Mouse (Mus musculus) CH12.LX (cell line): ENCODE measurements around the gene 1700028P14Rik. TPM values are rescaled to one million over a fixed set of nuclear protein-coding genes. Genes with fewer than 3 reads are reported as not detected.

Source experiments
- DNase-seq: peaks from one replicate; pipeline ENCODE4 v3.0.0-alpha.2; 2013; ENCODE audit errors: extremely low read depth
- H3K27ac ChIP-seq: 2 replicates; pipeline ENCODE4 v1.5.1; 2012; ENCODE audit warnings: low read depth, mild to moderate bottlenecking, control low read depth, moderate library complexity; ENCODE audit not compliant: insufficient read depth
- H3K27me3 ChIP-seq: replicated peaks from 2 replicates; pipeline ENCODE3; 2012; ENCODE audit warnings: inconsistent platforms
- H3K36me3 ChIP-seq, 2 experiments: replicated peaks in 1 of 2; 2 replicates each; pipeline versions ENCODE3 to v1.6.1; 2012; ENCODE audit warnings: inconsistent platforms in 1 of 2, low read length in 1 of 2, mild to moderate bottlenecking in 1 of 2, mixed read lengths in 1 of 2, moderate library complexity in 1 of 2; ENCODE audit not compliant: control insufficient read depth in 1 of 2, insufficient read depth in 1 of 2
- H3K4me1 ChIP-seq, 2 experiments: 2 replicates each; pipeline ENCODE4 v1.6.1; 2012; ENCODE audit warnings: inconsistent platforms in 1 of 2, moderate library complexity in 1 of 2; ENCODE audit not compliant: insufficient read depth in 2 of 2, control insufficient read depth in 1 of 2
- H3K4me2 ChIP-seq: 2 replicates; pipeline ENCODE4 v1.6.1; 2012; ENCODE audit warnings: low read depth, mild to moderate bottlenecking, control low read depth; ENCODE audit not compliant: poor library complexity, insufficient read depth, severe bottlenecking
- H3K4me3 ChIP-seq, 3 experiments: fragments of 150-350 bp in 1 of 3; sonication (generic) in 1 of 3; replicated peaks in 1 of 3; 2 replicates each; pipeline versions ENCODE3 to v1.5.1; 2011 to 2012; ENCODE audit warnings: low read depth in 2 of 3, low read length in 2 of 3, mild to moderate bottlenecking in 2 of 3, moderate library complexity in 2 of 3, control low read depth in 1 of 3, improper control_type of control experiment in 1 of 3, inconsistent platforms in 1 of 3, mixed read lengths in 1 of 3; ENCODE audit not compliant: poor library complexity in 1 of 3
- H3K79me2 ChIP-seq: replicated peaks from 2 replicates; pipeline ENCODE4 v1.6.1; 2012; ENCODE audit warnings: mild to moderate bottlenecking, moderate library complexity; ENCODE audit not compliant: control insufficient read depth, poor library complexity, insufficient read depth, severe bottlenecking; ENCODE audit errors: extremely low read depth
- H3K9ac ChIP-seq: 2 replicates; pipeline ENCODE4 v1.6.1; 2012; ENCODE audit warnings: low read depth, mild to moderate bottlenecking, control low read depth, moderate library complexity; ENCODE audit not compliant: insufficient read depth
- H3K9me3 ChIP-seq: replicated peaks from 2 replicates; pipeline ENCODE3; 2012; ENCODE audit warnings: low read length, inconsistent platforms, mixed read lengths
- CHD1 ChIP-seq: IDR thresholded peaks from 2 replicates; pipeline ENCODE4 v1.6.1; 2012; ENCODE audit warnings: low read depth, low read length, improper control_type of control experiment, inconsistent platforms
- CHD2 ChIP-seq: IDR thresholded peaks from 2 replicates; pipeline ENCODE4 v1.6.1; 2011; ENCODE audit warnings: low read length, improper control_type of control experiment
- CTCF ChIP-seq, 2 experiments: IDR thresholded peaks in 1 of 2; conservative IDR thresholded peaks in 1 of 2; 2 replicates each; pipeline ENCODE4 v1.5.1; 2011 to 2012; ENCODE audit warnings: low read depth in 2 of 2, low read length in 2 of 2, improper control_type of control experiment in 1 of 2, inconsistent platforms in 1 of 2, mild to moderate bottlenecking in 1 of 2, moderate library complexity in 1 of 2
- E2F4 ChIP-seq: IDR thresholded peaks from 2 replicates; pipeline ENCODE4 v1.6.1; 2011; ENCODE audit warnings: low read depth, low read length, improper control_type of control experiment; ENCODE audit not compliant: insufficient replicate concordance
- ELF1 ChIP-seq: IDR thresholded peaks from 2 replicates; pipeline ENCODE4 v1.6.1; 2014; ENCODE audit warnings: low read depth, mild to moderate bottlenecking, inconsistent platforms, low read length, improper control_type of control experiment
- EP300 ChIP-seq: IDR thresholded peaks from 2 replicates; pipeline ENCODE4 v1.6.1; 2011; ENCODE audit warnings: low read length, improper control_type of control experiment
- ETS1 ChIP-seq: conservative IDR thresholded peaks from 2 replicates; pipeline ENCODE4 v1.6.1; 2012; ENCODE audit warnings: low read depth, mild to moderate bottlenecking, inconsistent platforms, low read length, improper control_type of control experiment, moderate library complexity
- GABPA ChIP-seq: IDR thresholded peaks from 2 replicates; pipeline ENCODE4 v1.6.1; 2012; ENCODE audit warnings: low read depth, low read length, improper control_type of control experiment, inconsistent platforms; ENCODE audit not compliant: insufficient replicate concordance
- HCFC1 ChIP-seq: IDR thresholded peaks from 2 replicates; pipeline ENCODE4 v1.6.1; 2012; ENCODE audit warnings: low read depth, mild to moderate bottlenecking, inconsistent platforms, low read length, improper control_type of control experiment
- IRF4 ChIP-seq: IDR thresholded peaks from 2 replicates; pipeline ENCODE4 v1.6.1; 2014; ENCODE audit warnings: low read depth, mild to moderate bottlenecking, inconsistent platforms, low read length, improper control_type of control experiment
- KAT2A ChIP-seq: IDR thresholded peaks from 2 replicates; pipeline ENCODE4 v1.6.1; 2012; ENCODE audit warnings: low read length, improper control_type of control experiment, inconsistent platforms; ENCODE audit not compliant: insufficient replicate concordance
- MAFK ChIP-seq: IDR thresholded peaks from 2 replicates; pipeline ENCODE4 v1.6.1; 2011; ENCODE audit warnings: low read length, improper control_type of control experiment; ENCODE audit not compliant: insufficient replicate concordance
- MAZ ChIP-seq: IDR thresholded peaks from 2 replicates; pipeline ENCODE4 v1.6.1; 2012; ENCODE audit warnings: low read depth, mild to moderate bottlenecking, inconsistent platforms, low read length, improper control_type of control experiment, moderate library complexity
- MEF2A ChIP-seq: IDR thresholded peaks from 2 replicates; pipeline ENCODE4 v1.6.1; 2014; ENCODE audit warnings: low read depth, mild to moderate bottlenecking, inconsistent platforms, low read length, improper control_type of control experiment, borderline replicate concordance
- NRF1 ChIP-seq: IDR thresholded peaks from 2 replicates; pipeline ENCODE4 v1.6.1; 2014; ENCODE audit warnings: low read depth, mild to moderate bottlenecking, inconsistent platforms, low read length, improper control_type of control experiment, moderate library complexity
- PAX5 ChIP-seq: IDR thresholded peaks from 2 replicates; pipeline ENCODE4 v1.6.1; 2012; ENCODE audit warnings: low read length, inconsistent platforms, mixed read lengths
- POLR2AphosphoS2 ChIP-seq: IDR thresholded peaks from 2 replicates; pipeline ENCODE4 v1.6.1; 2011; ENCODE audit warnings: low read depth, low read length, improper control_type of control experiment
- RCOR1 ChIP-seq: conservative IDR thresholded peaks from 2 replicates; pipeline ENCODE4 v1.6.1; 2012; ENCODE audit warnings: low read depth, mild to moderate bottlenecking, inconsistent platforms, low read length, improper control_type of control experiment
- TBP ChIP-seq: conservative IDR thresholded peaks from 2 replicates; pipeline ENCODE4 v1.6.1; 2011; ENCODE audit warnings: low read depth, low read length, improper control_type of control experiment
- UBTF ChIP-seq: IDR thresholded peaks from 2 replicates; pipeline ENCODE4 v1.6.1; 2012; ENCODE audit warnings: low read depth, mild to moderate bottlenecking, inconsistent platforms, low read length, improper control_type of control experiment, moderate library complexity
- USF1 ChIP-seq: IDR thresholded peaks from 2 replicates; pipeline ENCODE4 v1.6.1; 2014; ENCODE audit warnings: low read depth, mild to moderate bottlenecking, inconsistent platforms, low read length, improper control_type of control experiment
- ZC3H11A ChIP-seq: IDR thresholded peaks from 2 replicates; pipeline ENCODE4 v1.6.1; 2012; ENCODE audit warnings: low read depth, mild to moderate bottlenecking, inconsistent platforms, low read length, improper control_type of control experiment
- ZMIZ1 ChIP-seq: IDR thresholded peaks from 2 replicates; pipeline ENCODE4 v1.6.1; 2012; ENCODE audit warnings: low read depth, mild to moderate bottlenecking, inconsistent platforms, low read length, improper control_type of control experiment
- ZNF384 ChIP-seq: IDR thresholded peaks from 2 replicates; pipeline ENCODE4 v1.6.1; 2012; ENCODE audit warnings: low read depth, low read length, improper control_type of control experiment, inconsistent platforms
- dilution Hi-C: fragments of 300-500 bp; cut with MboI; formaldehyde crosslinking; loops from 2 replicates; pipeline ENCODE4 v1.14.3; 2020; ENCODE audit warnings: low sequenced_read_pairs; ENCODE audit not compliant: extremely low pct_unique_long_range_greater_than_20kb, extremely low pct_ligation_motif_present
- in situ Hi-C: fragments of 300-500 bp; cut with MboI; formaldehyde crosslinking; loops from 3 replicates; pipeline ENCODE4 v1.14.3; 2019; ENCODE audit warnings: low sequenced_read_pairs, low pct_ligation_motif_present, low pct_unique_long_range_greater_than_20kb, mixed read lengths
- polyA plus RNA-seq: library from polyadenylated mRNA; unstranded; fragments of >175 nt; gene quantifications from 2 replicates; pipeline ENCODE4 v1.2.1, GENCODE M21; 2012; ENCODE audit warnings: low read depth; ENCODE audit not compliant: insufficient read length
- total RNA-seq, 2 experiments: library from RNA; depleted of rRNA; stranded (reverse); fragments of 300-350 nt in 1 of 2; fragments of >200 nt in 1 of 2; gene quantifications; 2 replicates each; pipeline ENCODE4 v1.2.3; 2012 to 2014

Gene 1700028P14Rik
- total and polyA plus RNA-seq, 3 experiments, result not detected

DNA sequence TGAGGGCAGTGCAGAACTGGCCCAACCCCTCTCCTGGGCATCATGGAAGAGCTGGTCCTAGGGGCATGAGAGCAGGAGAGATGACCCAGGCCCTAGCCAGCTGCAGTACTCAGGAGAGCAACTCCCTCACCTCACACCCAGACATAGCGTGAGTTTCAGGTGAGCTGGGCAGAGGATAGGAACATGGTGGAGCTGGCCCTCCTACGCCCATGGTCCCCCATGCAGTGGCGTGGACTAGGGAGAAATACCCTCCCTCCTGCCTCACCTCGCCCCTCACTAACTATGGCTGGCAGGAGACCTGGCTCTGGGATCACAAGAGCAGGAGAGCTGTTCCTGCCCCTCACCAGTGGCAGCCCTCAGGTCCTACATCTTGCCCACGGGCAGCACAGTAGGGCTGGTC lies 8.8 kb downstream of the 1700028P14Rik start:
- Histone ChIP-seq H3K36me3 (no peaks in the 10 kb centered on the region), H3K27me3 (no peaks in the 10 kb centered on the region), H3K79me2 (no peaks in the 10 kb centered on the region), H3K27ac (no peak overlapping the region), H3K9me3 (no peaks in the 10 kb centered on the region), H3K4me3 (no peak overlapping the region), H3K9ac (no peak overlapping the region), H3K4me1 (no peaks in the 10 kb centered on the region), H3K4me2 (no peak overlapping the region)
- no peak for DNase-seq
- in situ Hi-C loops, result no loop called here
- TF ChIP-seq ZNF384, result no peak
- no peak for TF ChIP-seq ELF1
- TF ChIP-seq RCOR1, result no peak
- no peak for TF ChIP-seq MAFK
- TF ChIP-seq GABPA, result no peak
- TF ChIP-seq POLR2AphosphoS2, result no peak
- TF ChIP-seq EP300, result no peak
- no peak for TF ChIP-seq UBTF
- TF ChIP-seq E2F4, result no peak
- no peak for TF ChIP-seq ZC3H11A
- TF ChIP-seq HCFC1, result no peak
- dilution Hi-C loops, result no loop called here

DNA sequence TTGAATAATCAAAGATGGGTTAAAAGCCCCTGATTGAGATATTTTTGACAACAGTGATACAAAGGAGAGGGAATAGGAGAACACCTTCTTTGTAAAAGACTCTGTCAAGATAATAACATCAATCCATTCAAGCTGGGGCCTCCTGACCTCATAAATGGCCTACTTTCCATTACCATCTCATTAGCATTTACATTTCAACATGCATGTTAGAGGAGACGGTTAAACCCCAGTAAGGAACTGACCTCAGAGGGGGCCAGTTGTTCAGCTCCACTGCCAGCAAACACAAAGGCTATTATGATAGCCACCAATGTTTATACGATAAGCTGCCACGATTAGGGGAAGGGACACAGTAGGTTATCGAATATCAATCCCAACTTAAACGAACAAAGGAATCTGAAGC lies 15.8 kb downstream of the 1700028P14Rik start:
- Histone ChIP-seq H3K36me3 (no peaks in the 10 kb centered on the region), H3K27me3 (no peaks in the 10 kb centered on the region), H3K9ac (no peak overlapping the region), H3K4me3 (no peak overlapping the region), H3K4me2 (no peak overlapping the region), H3K4me1 (peaks cover 0 to 5% of the 10 kb centered on the region in 2 experiments; a peak in 1 of 4 replicates), H3K79me2 (no peaks in the 10 kb centered on the region), H3K27ac (no peak overlapping the region), H3K9me3 (no peaks in the 10 kb centered on the region)
- in situ Hi-C loops (no loop called here), dilution Hi-C loops (no loop called here)
- no peak for DNase-seq
- no peak for TF ChIP-seq ZC3H11A
- no peak for TF ChIP-seq MEF2A

DNA sequence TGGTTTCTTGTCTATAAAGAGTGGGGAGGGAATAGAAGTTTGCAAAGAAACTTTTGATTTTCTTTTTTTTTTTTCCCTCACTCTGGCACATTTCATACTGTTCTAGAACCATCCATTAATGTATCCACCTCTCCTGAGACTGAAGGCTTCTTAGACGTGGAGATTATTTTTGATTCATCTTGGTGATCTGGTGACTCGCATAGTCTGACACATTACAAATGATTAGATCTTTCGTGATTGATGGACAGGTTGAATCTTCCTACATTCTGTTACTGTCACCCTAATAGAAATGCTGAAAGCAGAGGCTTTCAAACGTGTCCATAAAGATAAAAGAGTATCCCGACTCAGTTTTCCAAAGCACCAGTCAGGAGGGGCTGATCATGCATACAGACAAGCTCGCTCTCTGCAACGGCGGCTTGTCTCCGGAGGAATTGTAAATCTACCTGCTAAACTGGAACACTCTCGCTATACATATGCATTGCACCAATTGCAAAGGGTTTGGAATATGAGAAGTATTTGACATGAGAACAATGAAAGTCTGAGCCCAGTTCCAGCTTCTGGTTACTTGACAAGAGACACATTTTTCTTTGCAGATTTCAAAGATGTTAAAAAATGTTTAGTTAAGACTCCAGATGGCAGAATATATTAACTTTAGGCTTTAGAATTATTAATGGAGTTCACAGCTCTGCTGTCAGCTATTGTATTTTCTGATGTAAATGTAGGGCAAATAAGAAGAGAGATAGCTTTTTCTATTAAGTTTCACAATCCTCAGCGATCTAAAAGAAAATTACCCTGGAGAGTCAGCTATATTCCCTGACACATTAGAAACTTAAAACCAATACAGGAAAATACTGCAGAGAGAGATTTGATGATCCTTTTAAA lies 20.8 kb downstream of the 1700028P14Rik start:
- DNase-seq, result no peak
- in situ Hi-C loops, result no loop called here
- dilution Hi-C loops, result no loop called here

More for the DNA sequence above, 20.8 kb downstream of the 1700028P14Rik start:
- Histone ChIP-seq H3K4me2 (no peak overlapping the region), H3K9me3 (no peaks in the 10 kb centered on the region), H3K36me3 (no peaks in the 10 kb centered on the region), H3K27me3 (no peaks in the 10 kb centered on the region), H3K79me2 (no peaks in the 10 kb centered on the region), H3K4me1 (peaks cover 0 to 5% of the 10 kb centered on the region in 2 experiments; a peak in 1 of 4 replicates), H3K27ac (no peak overlapping the region), H3K9ac (no peak overlapping the region), H3K4me3 (no peak overlapping the region)
- TF ChIP-seq CHD1 (no peak), KAT2A (no peak), TBP (no peak), ZNF384 (no peak), MEF2A (no peak), HCFC1 (no peak), MAZ (no peak), PAX5 (no peak), NRF1 (no peak), CTCF (conservative IDR thresholded peaks at IDR 0.05 in 1 of 2, IDR thresholded peaks at IDR 0.05 in 1 of 2; ENCODE audit: low read depth in 2 of 2, low read length in 2 of 2) (no peak), USF1 (no peak), MAFK (no peak), IRF4 (no peak), CHD2 (no peak), ETS1 (no peak), ZMIZ1 (no peak)
